Mouse (Mus musculus) cerebellum, adult 2 months (tissue): ENCODE results near the gene Plek2. TPM values are rescaled to one million over a fixed set of nuclear protein-coding genes. Genes with fewer than 3 reads are reported as not detected.

Experiments
- DNase-seq, 2 experiments: peaks; one replicate each; pipeline ENCODE4 v3.0.0; 2021
- H3K27ac ChIP-seq: fragments of 200-500 bp; 2 replicates; pipeline ENCODE4 v1.5.1; 2012; ENCODE audit warnings: low read length, control low read depth, inconsistent platforms; ENCODE audit not compliant: insufficient read depth
- H3K27me3 ChIP-seq: fragments of 200-500 bp; 2 replicates; pipeline ENCODE4 v1.6.1; 2012; ENCODE audit warnings: inconsistent platforms, mild to moderate bottlenecking, low read length, moderate library complexity; ENCODE audit not compliant: control insufficient read depth, insufficient read depth
- H3K4me1 ChIP-seq: fragments of 200-500 bp; 2 replicates; pipeline ENCODE4 v1.6.1; 2011; ENCODE audit warnings: low read length; ENCODE audit not compliant: control insufficient read depth, insufficient read depth
- H3K4me3 ChIP-seq: fragments of 200-500 bp; replicated peaks from 2 replicates; pipeline ENCODE3; 2011; ENCODE audit warnings: mild to moderate bottlenecking, low read depth, low read length, control low read depth; ENCODE audit not compliant: insufficient read depth
- CTCF ChIP-seq: fragments of 200-500 bp; IDR thresholded peaks from 2 replicates; pipeline ENCODE4 v1.5.1; 2011; ENCODE audit warnings: low read depth, mild to moderate bottlenecking, control low read depth, low read length, moderate library complexity, borderline replicate concordance; ENCODE audit not compliant: insufficient read depth
- POLR2A ChIP-seq: fragments of 200-500 bp; IDR thresholded peaks from 2 replicates; pipeline ENCODE4 v1.6.1; 2011; ENCODE audit warnings: low read length, control low read depth, borderline replicate concordance; ENCODE audit not compliant: insufficient read depth
- WGBS: fragments of 180-500 bp; shearing (Covaris S2); methylation state at CpG from one replicate; pipeline ENCODE4 v1.1.7; 2018; 5-methylcytosine and 5-hydroxymethylcytosine counted together
- polyA plus RNA-seq: library from polyadenylated mRNA; depleted of rRNA; stranded (reverse); fragments of >200 nt; gene quantifications from 2 replicates; pipeline ENCODE4 v1.2.3, GENCODE M21; 2012; rRNA removed

Plek2 gene
- polyA plus RNA-seq, 1 experiment = 0.80 TPM

DNA sequence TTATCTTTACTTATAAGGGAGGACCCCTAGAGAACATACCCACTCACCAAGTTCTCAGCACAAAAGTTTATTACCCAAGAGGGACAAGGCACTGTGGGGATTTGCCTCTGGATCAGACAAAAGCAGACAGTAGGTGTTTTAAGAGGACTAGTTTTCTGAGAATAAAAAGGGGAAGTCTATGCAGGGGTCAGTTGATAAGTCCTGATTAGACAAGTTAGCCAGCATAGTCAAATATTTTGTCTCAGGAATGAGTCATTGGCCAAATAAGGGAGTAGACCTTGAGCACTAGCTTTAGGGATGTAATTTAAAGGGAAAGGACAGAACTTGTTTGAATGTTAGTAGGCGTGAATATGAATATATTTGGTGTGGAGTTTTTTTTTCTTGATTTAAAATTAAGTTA is 38.6 kb downstream of the Plek2 start:
- 95% methylated on average over 1 of the region's 1 CpGs for WGBS
- no peak for DNase-seq
- no peak overlapping the region for H3K4me3 ChIP-seq
- H3K4me1 ChIP-seq = no peaks in the 10 kb centered on the region
- TF ChIP-seq POLR2A = no peak
- TF ChIP-seq CTCF = no peak
- no peak overlapping the region for H3K27ac ChIP-seq
- no peaks in the 10 kb centered on the region for H3K27me3 ChIP-seq

DNA sequence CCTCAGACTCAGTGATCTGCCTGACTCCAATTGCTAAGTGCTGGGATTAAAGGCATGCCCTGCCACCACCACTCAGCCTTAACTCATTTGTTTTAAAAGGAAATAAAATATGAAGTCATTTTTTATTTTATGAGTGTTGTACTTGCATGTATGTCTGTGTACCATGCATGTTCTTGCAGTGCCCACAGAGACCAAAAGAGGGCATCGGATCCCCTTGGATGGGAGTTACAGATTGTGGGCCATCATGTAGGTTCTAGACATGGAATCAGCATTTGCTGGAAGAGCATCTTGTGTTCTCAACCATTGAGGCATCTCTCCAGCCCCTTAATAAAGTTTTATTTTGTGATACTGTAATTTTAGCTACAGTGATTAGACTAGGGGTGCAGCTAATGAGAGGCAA is 41.3 kb downstream of the Plek2 start:
- TF ChIP-seq CTCF (peak; percentile 14; the same call in 1 of the 2 replicates), POLR2A (no peak)
- H3K27ac ChIP-seq = no peak overlapping the region
- no peaks in the 10 kb centered on the region for H3K27me3 ChIP-seq
- DNase-seq = no peak
- no peak overlapping the region for H3K4me3 ChIP-seq
- WGBS = 98% methylated on average over 1 of the region's 1 CpGs
- H3K4me1 ChIP-seq = no peaks in the 10 kb centered on the region

DNA sequence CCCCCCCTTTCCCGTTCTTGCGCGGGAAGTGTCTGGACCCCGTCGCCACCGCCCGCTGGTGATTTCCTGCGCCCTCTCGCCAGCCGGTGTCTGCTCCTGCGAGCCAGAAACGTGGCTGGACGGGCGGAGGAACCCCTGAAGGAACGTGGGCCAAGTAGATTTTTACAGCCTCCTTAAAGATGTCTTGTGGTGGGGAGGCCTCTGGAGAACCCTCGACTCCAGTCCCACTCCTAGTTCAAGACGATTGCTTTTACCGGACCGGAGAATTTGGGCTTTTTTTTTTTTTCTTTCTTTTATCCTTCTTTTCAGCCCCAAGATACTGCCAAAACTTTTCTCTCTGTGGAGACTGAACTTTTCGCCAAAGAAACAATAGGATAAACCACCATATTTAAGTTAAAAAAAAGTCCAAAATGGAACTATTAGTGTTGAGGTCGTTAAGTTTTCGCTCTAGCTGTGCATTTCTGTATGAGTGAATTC is 44.5 kb downstream of the Plek2 start:
- WGBS = under 1% methylated on average over 22 of the region's 22 CpGs
- DNase-seq = no peak
- Histone ChIP-seq H3K27ac (peak overlapping the region; percentile 24), H3K4me3 (peak overlapping the region; percentile 80), H3K27me3 (no peaks in the 10 kb centered on the region), H3K4me1 (0 out of 2 replicates have a peak, but pooled peaks cover 2% of the 10 kb centered on the region)
- TF ChIP-seq POLR2A = no peak
- TF ChIP-seq CTCF = no peak

DNA sequence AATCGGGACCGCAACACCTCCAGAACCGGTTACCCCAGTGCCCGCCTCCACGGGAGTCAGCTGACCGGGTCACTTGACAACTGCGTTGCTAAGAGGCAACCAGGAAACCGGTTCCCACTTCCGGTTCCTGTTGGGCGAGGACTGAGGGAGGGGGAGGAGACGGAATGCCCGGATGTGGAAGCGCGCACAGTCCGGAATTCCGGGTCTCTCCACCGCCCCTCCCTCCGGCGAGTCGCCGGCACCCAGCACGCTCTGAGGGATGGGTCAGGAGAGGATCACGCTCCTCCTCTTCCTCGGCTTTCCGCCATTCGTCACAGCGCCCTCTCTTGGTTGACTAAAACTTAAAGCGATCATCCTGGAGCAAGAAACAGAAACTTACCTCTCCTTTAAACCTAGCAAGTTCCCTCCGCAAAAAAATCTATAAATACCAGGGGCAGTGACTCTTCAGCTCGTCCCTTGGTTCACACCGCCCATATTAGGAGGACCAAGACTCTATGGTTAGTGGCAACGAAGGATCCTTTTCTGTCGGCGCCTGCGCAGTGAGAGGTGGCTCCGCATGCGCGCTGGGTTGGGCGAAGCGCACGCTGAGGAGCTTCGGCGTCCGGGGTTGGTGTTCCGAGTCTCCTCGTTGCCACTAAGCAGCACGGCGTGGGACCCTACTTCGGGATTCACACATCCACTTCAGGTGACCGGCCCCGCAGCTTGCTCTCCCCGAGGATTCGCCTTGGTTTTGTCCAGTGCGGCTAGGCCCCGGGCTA is 45.1 kb downstream of the Plek2 start, which contains the start of the genes Atp6v1d and Eif2s1:
Gene Atp6v1d, minus strand, starts transcription at position 143 of the 758 bp plus-strand sequence.
Gene Eif2s1, plus strand, starts transcription at position 324 of the 758 bp plus-strand sequence.
- peak; percentile 98 to 100 for DNase-seq
- WGBS = under 1% methylated on average over 55 of the region's 55 CpGs
- Histone ChIP-seq H3K27me3 (no peaks in the 10 kb centered on the region), H3K4me1 (0 out of 2 replicates have a peak, but pooled peaks cover 2% of the 10 kb centered on the region), H3K27ac (peak within 1 kb of the TSS; percentile 50), H3K4me3 (peak within 1 kb of the TSS; percentile 84)
- TF ChIP-seq POLR2A (peak; percentile 77), CTCF (peak; percentile 81)

DNA sequence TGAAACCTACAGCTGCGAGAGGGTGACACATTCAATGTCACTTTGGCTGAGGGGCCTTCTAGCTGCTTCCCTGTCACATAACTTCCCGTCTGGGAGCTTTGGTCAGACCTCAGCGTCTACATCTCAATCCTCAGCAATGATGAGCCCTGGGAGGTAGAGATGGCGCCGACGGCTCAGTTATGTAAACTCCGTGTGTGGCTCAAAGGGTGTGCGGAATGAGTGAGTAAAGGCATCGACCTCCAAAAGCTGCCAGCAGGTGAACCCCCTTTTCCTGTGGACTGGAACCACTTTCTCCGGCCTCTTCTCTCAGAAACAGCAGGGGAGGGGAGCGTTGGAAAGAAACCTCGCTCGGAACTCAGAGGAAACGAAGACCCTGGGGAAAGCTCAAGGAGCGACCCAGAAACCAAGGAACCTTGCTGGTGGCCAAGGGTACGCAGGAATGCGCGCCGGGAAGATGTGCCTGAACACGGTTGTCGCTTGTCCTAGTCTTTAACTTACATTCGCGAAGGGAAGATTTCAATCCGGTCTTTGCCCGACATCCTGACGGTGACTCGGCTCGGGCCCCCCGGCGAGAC is 45.8 kb downstream of the Plek2 start:
- 1% methylated on average over 30 of the region's 30 CpGs for WGBS
- TF ChIP-seq CTCF (no peak), POLR2A (no peak)

DNA sequence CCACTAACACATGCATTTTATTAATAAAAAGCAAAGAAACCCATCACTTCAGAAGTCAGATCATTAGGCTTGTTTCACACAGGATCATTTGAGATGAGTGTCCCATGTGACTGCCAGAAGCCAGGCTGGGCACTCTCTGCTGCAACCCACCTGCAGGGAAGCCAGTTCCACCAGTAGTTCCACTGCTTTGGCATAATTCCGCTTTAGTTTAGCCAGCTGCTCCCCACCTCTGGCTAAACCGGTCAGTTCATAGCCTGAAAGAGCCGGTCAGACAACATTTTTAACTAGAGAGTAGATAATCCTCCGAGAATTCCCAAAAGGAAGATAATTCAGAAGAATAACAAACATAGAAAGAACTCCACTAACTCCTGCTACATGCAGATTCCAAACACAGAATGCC is 58.5 kb downstream of the Plek2 start:
- DNase-seq = no peak
- no peak for TF ChIP-seq POLR2A
- Histone ChIP-seq H3K4me3 (no peak overlapping the region), H3K27me3 (no peaks in the 10 kb centered on the region), H3K4me1 (no peaks in the 10 kb centered on the region), H3K27ac (no peak overlapping the region)
- 95% methylated on average over 4 of the region's 4 CpGs for WGBS

More for the DNA sequence above, 45.8 kb downstream of the Plek2 start:
- no peak for DNase-seq
- H3K4me3 ChIP-seq = peak overlapping the region; percentile 84
- H3K27me3 ChIP-seq = no peaks in the 10 kb centered on the region
- H3K4me1 ChIP-seq = 0 out of 2 replicates have a peak, but pooled peaks cover 2% of the 10 kb centered on the region
- peak overlapping the region; percentile 8 for H3K27ac ChIP-seq

DNA sequence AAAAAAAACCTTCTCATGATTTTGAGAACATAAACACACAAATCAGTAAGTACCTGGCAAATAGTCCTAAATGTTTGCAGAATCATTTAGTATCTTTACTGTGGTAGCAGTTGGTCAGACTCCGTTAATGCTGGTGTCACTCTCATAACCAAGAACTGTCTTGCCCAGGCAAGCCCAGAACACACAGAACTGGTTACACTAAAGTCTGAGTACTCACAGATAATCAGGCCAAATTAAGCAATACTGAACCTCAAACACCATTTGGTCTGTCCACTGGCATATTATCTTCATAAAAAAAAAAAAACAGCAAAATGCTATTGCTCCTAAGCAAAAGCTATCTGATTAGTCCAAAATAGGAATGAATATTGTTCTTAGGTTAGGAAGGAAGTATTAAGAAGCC is 64.3 kb downstream of the Plek2 start:
- 95% methylated on average over 1 of the region's 1 CpGs for WGBS

DNA sequence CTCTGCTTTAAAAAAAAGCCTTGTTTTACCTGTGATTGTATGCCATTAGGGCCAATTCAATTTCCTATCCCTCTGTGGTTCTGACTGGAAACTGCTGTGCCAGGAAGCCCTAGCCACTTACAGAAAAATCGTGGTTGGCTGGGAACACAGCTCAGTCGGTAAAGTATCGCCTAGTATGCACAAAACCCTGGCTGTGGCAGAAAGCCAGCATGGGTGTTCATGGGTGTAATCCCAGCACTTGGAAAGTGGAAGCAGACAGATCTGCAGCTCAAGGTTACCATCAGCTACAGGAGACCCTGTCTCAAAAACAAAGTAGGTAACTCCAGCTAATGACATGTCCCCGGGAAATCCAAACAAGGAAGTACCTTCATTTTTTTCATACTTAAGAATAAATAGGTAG is 66.9 kb downstream of the Plek2 start:
- Histone ChIP-seq H3K27ac (no peak overlapping the region), H3K4me3 (no peak overlapping the region), H3K4me1 (no peaks in the 10 kb centered on the region), H3K27me3 (no peaks in the 10 kb centered on the region)
- TF ChIP-seq CTCF = no peak
- no peak for TF ChIP-seq POLR2A
- DNase-seq = no peak
- WGBS = 37% methylated on average over 4 of the region's 4 CpGs

More for the DNA sequence above, 64.3 kb downstream of the Plek2 start:
- H3K4me1 ChIP-seq = no peaks in the 10 kb centered on the region
- DNase-seq = no peak
- no peak overlapping the region for H3K27ac ChIP-seq
- no peak for TF ChIP-seq POLR2A
- TF ChIP-seq CTCF = no peak
- H3K27me3 ChIP-seq = no peaks in the 10 kb centered on the region
- no peak overlapping the region for H3K4me3 ChIP-seq

Other genes starting within 250 kb of the Plek2 start
- gene Fam71d, start 215.4 kb downstream of the Plek2 start, polyA plus RNA-seq = 0.28 and 0.41 TPM in 2 replicates
- gene Mpp5, start 158.1 kb downstream of the Plek2 start, polyA plus RNA-seq = 14.0 and 14.6 TPM in 2 replicates
- 144 and 162 TPM in 2 replicates for gene Atp6v1d, start 45.3 kb downstream of the Plek2 start, polyA plus RNA-seq
- 29.1 and 33.2 TPM in 2 replicates for gene Eif2s1, start 45.1 kb downstream of the Plek2 start, polyA plus RNA-seq
- gene Tmem229b, start 100.7 kb upstream of the Plek2 start, polyA plus RNA-seq = 80.8 and 90.8 TPM in 2 replicates
- 34.2 and 36.7 TPM in 2 replicates for gene Plekhh1, start 122.2 kb upstream of the Plek2 start, polyA plus RNA-seq
- 13.5 and 14.4 TPM in 2 replicates for gene Pigh, start 182.7 kb upstream of the Plek2 start, polyA plus RNA-seq
- 0.59 and 0.68 TPM in 2 replicates for gene Arg2, start 223.8 kb upstream of the Plek2 start, polyA plus RNA-seq